Mouse (Mus musculus): ENCODE data around the gene Chpf2. TPM values are rescaled to one million over a fixed set of nuclear protein-coding genes. Genes with fewer than 3 reads are reported as not detected.

Gene Chpf2
- polyA plus RNA-seq, 1 experiment: 47.2 TPM

- DNase-seq: no peak
- Histone ChIP-seq H3K4me1 (ENCODE audit: control insufficient read depth, insufficient read depth, low read length) (no peaks in the 10 kb centered on the region), H3K4me3 (replicated peaks; ENCODE audit: extremely low read depth, low read depth, low read length) (no peak overlapping the region)
- 57% methylated on average over 7 of the region's 7 CpGs for WGBS
- no peak for TF ChIP-seq POLR2A (IDR thresholded peaks at IDR 0.05; ENCODE audit: borderline replicate concordance, extremely low read depth, low read depth, low read length)
- no peak for TF ChIP-seq CTCF (IDR thresholded peaks at IDR 0.05; ENCODE audit: insufficient read depth, low read length)
These were observed 25.1 kb downstream of the Chpf2 start for GRCm38 (mm10) chr5:24611366-24612301.

DNA sequence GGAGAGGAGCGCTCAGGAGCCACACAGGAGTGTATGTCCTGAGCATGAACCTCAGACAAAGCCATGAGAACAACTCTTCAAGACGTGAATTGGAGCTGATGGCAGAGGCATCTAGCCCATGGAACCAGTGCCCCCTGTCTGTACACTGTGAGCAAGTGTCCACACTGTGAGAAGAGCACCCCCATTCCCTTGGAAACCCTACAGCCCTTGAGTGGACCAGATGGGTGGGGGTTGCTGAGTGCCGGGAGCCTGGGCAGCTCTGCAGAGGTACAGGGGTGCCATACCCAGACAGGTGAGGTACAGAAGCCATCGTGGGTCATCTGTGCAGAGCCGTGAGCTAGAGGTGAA is 25.7 kb downstream of the Chpf2 start:
- no peak overlapping the region for H3K4me3 ChIP-seq (replicated peaks; ENCODE audit: extremely low read depth, low read depth, low read length)
- 65% methylated on average over 5 of the region's 5 CpGs for WGBS
- TF ChIP-seq POLR2A (IDR thresholded peaks at IDR 0.05; ENCODE audit: borderline replicate concordance, extremely low read depth, low read depth, low read length) (no peak), CTCF (IDR thresholded peaks at IDR 0.05; ENCODE audit: insufficient read depth, low read length) (no peak)
- DNase-seq: no peak
- no peaks in the 10 kb centered on the region for H3K4me1 ChIP-seq (ENCODE audit: control insufficient read depth, insufficient read depth, low read length)

GRCm38 (mm10) chr5:24615097-24615496 is 28.6 kb downstream of the Chpf2 start:
- WGBS: 64% methylated on average over 6 of the region's 6 CpGs
- DNase-seq: no peak
- Histone ChIP-seq H3K4me3 (replicated peaks; ENCODE audit: extremely low read depth, low read depth, low read length) (no peak overlapping the region), H3K4me1 (ENCODE audit: control insufficient read depth, insufficient read depth, low read length) (no peaks in the 10 kb centered on the region)
- no peak for TF ChIP-seq POLR2A (IDR thresholded peaks at IDR 0.05; ENCODE audit: borderline replicate concordance, extremely low read depth, low read depth, low read length)
- no peak for TF ChIP-seq CTCF (IDR thresholded peaks at IDR 0.05; ENCODE audit: insufficient read depth, low read length)

DNA sequence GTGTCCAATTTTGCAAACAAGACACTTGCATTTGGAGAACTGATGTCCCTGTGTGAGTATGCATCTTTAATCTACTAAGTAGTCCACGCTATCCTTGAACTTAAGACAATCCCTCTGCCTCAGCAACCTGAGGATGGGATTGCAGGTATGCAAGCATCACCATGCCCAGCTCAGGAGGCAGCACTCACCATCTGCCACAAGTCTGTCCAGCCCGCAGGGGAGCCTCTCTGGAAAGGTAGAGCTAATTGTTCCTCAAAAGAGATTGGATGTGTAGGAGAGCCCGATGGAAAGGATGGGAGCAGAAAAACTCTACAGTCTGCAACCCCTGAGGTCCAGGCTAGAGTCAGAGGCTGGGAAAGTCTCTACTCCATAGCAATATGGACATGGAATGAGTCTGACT is 32.4 kb downstream of the Chpf2 start:
- peaks cover under 1% of the 10 kb centered on the region; the same call in 1 of the 2 replicates for H3K4me1 ChIP-seq (ENCODE audit: control insufficient read depth, insufficient read depth, low read length)
- 85% methylated on average over 3 of the region's 3 CpGs for WGBS
- DNase-seq: no peak
- H3K4me3 ChIP-seq (replicated peaks; ENCODE audit: extremely low read depth, low read depth, low read length): no peak overlapping the region
- TF ChIP-seq CTCF (IDR thresholded peaks at IDR 0.05; ENCODE audit: insufficient read depth, low read length) (no peak), POLR2A (IDR thresholded peaks at IDR 0.05; ENCODE audit: borderline replicate concordance, extremely low read depth, low read depth, low read length) (no peak)

DNA sequence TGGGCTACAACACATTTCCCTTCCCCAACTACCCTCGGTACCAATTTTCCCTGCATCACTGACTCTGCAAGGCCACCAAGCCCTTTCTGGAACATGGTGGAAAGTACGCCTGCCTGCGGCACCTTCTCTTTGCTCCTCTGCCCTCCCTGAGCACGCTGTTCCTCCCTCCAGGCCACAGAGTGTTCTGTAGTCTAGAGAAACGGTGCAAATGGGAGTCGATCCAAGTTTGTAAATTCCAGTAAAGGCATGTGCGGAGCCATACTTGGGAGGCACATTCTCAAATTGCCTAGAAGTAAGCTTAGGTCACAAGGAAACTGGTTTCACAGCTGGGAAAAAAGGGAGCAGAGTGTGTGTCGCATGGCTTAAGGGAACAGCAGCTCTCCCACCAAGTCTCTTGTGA is 33.6 kb downstream of the Chpf2 start:
- H3K4me1 ChIP-seq (ENCODE audit: control insufficient read depth, insufficient read depth, low read length): peaks cover 2% of the 10 kb centered on the region; the same call in 1 of the 2 replicates
- 52% methylated on average over 8 of the region's 8 CpGs for WGBS
- no peak for TF ChIP-seq CTCF (IDR thresholded peaks at IDR 0.05; ENCODE audit: insufficient read depth, low read length)
- no peak for TF ChIP-seq POLR2A (IDR thresholded peaks at IDR 0.05; ENCODE audit: borderline replicate concordance, extremely low read depth, low read depth, low read length)
- no peak for DNase-seq
- no peak overlapping the region for H3K4me3 ChIP-seq (replicated peaks; ENCODE audit: extremely low read depth, low read depth, low read length)

GRCm38 (mm10) chr5:24620626-24621025 is 34.1 kb downstream of the Chpf2 start:
- 74% methylated on average over 8 of the region's 8 CpGs for WGBS
- TF ChIP-seq POLR2A (IDR thresholded peaks at IDR 0.05; ENCODE audit: borderline replicate concordance, extremely low read depth, low read depth, low read length) (no peak), CTCF (IDR thresholded peaks at IDR 0.05; ENCODE audit: insufficient read depth, low read length) (no peak)
- Histone ChIP-seq H3K4me1 (ENCODE audit: control insufficient read depth, insufficient read depth, low read length) (peaks cover 2% of the 10 kb centered on the region; the same call in 1 of the 2 replicates), H3K4me3 (replicated peaks; ENCODE audit: extremely low read depth, low read depth, low read length) (no peak overlapping the region)
- DNase-seq: no peak

GRCm38 (mm10) chr5:24622386-24623040 is 36.0 kb downstream of the Chpf2 start:
- 66% methylated on average over 7 of the region's 7 CpGs for WGBS
- Histone ChIP-seq H3K4me1 (ENCODE audit: control insufficient read depth, insufficient read depth, low read length) (peaks cover 2% of the 10 kb centered on the region; the same call in 1 of the 2 replicates), H3K4me3 (replicated peaks; ENCODE audit: extremely low read depth, low read depth, low read length) (no peak overlapping the region)
- DNase-seq: no peak
- no peak for TF ChIP-seq POLR2A (IDR thresholded peaks at IDR 0.05; ENCODE audit: borderline replicate concordance, extremely low read depth, low read depth, low read length)
- no peak for TF ChIP-seq CTCF (IDR thresholded peaks at IDR 0.05; ENCODE audit: insufficient read depth, low read length)

GRCm38 (mm10) chr5:24623041-24623985 is 36.8 kb downstream of the Chpf2 start:
- Histone ChIP-seq H3K4me1 (ENCODE audit: control insufficient read depth, insufficient read depth, low read length) (peaks cover 2% of the 10 kb centered on the region; the same call in 1 of the 2 replicates), H3K4me3 (replicated peaks; ENCODE audit: extremely low read depth, low read depth, low read length) (no peak overlapping the region)
- no peak for TF ChIP-seq POLR2A (IDR thresholded peaks at IDR 0.05; ENCODE audit: borderline replicate concordance, extremely low read depth, low read depth, low read length)
- TF ChIP-seq CTCF (IDR thresholded peaks at IDR 0.05; ENCODE audit: insufficient read depth, low read length): no peak
- no peak for DNase-seq
- WGBS: 53% methylated on average over 8 of the region's 8 CpGs

All from lung, adult 2 months (tissue).